Mouse (Mus musculus) lung, postnatal 0 days (tissue): ENCODE measurements around the gene Klrg2.

Experiments used
- CTCF ChIP-seq: IDR thresholded peaks from 2 replicates; pipeline ENCODE4 v1.5.1; 2016; ENCODE audit warnings: antibody characterized with exemption, mild to moderate bottlenecking
- EP300 ChIP-seq: IDR thresholded peaks from 2 replicates; pipeline ENCODE4 v1.6.1; 2016; ENCODE audit warnings: antibody characterized with exemption, mild to moderate bottlenecking, control low read depth

- no peak for TF ChIP-seq CTCF
- no peak for TF ChIP-seq EP300
These were observed 10.0 kb downstream of the Klrg2 start for GRCm38 (mm10) chr6:38627081-38627480.
